Mouse (Mus musculus): ENCODE results near the gene Sumo1. TPM values are rescaled to one million over a fixed set of nuclear protein-coding genes. Genes with fewer than 3 reads are reported as not detected.

Sumo1 gene
- polyA plus RNA-seq, 1 experiment: 278 TPM

DNA sequence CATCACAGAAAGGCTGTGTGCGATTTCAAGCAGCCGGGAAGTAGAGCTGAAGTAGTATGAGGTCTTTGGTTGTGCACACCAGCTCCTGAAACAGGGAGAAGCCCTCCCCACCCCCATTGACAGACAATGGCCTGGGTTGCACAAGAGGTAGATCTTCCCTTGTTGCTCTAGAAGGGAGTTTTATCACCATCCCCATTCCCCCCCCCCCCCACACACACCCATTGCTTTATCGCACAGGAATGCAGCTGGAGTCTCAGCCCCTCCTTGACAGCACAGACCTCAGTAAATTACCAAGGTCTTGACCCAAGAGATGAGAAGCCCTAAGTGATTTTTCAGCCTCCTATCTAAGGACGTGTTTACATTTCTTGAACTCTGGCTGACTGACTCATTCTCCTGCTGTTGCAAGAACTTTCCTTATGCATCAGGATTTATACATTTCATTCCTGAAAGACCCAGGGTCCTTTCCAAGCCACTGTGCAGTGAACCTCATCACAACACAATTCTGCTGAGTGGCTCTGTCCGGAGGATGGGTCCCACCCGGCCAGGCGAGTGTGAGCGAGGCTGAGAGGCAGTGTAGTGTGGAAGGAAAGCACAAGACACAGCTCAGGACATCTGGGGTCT lies 90.4 kb downstream of the Sumo1 start:
- Histone ChIP-seq H3K4me1 (no peaks in the 10 kb centered on the region), H3K36me3 (replicated peaks; ENCODE audit: low read length) (no peaks in the 10 kb centered on the region), H3K27me3 (replicated peaks) (peaks cover 25% of the 10 kb centered on the region), H3K4me3 (replicated peaks) (no peak overlapping the region), H3K9me3 (no peaks in the 10 kb centered on the region)
- TF ChIP-seq FLI1 (IDR thresholded peaks at IDR 0.05; ENCODE audit: low read length): no peak
- no peak for TF ChIP-seq GATA1 (IDR thresholded peaks at IDR 0.05; ENCODE audit: borderline replicate concordance, low read length)

DNA sequence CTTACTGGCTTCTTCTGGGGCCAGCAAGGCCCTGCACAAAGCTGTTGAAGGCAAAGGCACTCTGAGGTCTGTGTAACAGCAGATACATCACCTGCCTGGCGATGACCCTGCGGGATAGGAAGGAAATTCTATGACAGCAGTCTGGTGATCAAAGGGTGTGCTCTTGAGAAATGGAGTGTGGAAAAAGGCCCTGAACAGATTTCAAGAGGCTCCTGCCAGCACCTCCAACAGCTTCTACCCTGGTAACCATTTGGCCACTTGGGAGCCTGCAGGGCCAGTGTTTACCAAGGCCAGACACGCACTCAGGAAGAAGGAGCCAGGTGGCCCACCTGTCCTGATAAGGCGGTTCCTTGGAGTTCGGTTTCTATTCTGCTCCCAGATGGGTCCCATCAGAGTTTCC lies 91.3 kb downstream of the Sumo1 start:
- H3K27me3 ChIP-seq (replicated peaks): peaks cover 26% of the 10 kb centered on the region
- no peaks in the 10 kb centered on the region for H3K36me3 ChIP-seq (replicated peaks; ENCODE audit: low read length)
- no peak overlapping the region for H3K4me3 ChIP-seq (replicated peaks)
- no peak for TF ChIP-seq GATA1 (IDR thresholded peaks at IDR 0.05; ENCODE audit: borderline replicate concordance, low read length)
- TF ChIP-seq FLI1 (IDR thresholded peaks at IDR 0.05; ENCODE audit: low read length): no peak
- H3K4me1 ChIP-seq: no peaks in the 10 kb centered on the region
- no peaks in the 10 kb centered on the region for H3K9me3 ChIP-seq

DNA sequence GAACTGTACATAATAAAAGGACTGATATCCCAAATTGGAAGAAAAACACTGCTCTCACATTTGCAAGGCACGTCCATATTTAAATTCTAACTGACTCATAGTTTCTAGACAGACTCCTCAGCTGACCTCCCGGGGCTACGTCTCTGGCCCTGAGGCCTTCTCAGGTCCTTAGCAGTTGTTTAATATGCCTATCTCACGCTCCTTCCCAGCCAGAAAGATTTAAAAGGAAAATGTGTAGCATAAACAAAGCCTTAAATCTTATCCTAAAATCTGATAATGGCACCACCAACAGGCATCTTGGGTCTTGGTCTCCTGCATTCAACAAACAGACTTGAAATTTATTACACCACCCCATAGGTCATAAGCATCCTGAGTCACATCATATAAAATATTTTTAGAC lies 91.9 kb downstream of the Sumo1 start:
- TF ChIP-seq FLI1 (IDR thresholded peaks at IDR 0.05; ENCODE audit: low read length): no peak
- no peak for TF ChIP-seq GATA1 (IDR thresholded peaks at IDR 0.05; ENCODE audit: borderline replicate concordance, low read length)
- H3K27me3 ChIP-seq (replicated peaks): peaks cover 27% of the 10 kb centered on the region
- no peaks in the 10 kb centered on the region for H3K36me3 ChIP-seq (replicated peaks; ENCODE audit: low read length)
- H3K4me1 ChIP-seq: no peaks in the 10 kb centered on the region
- no peaks in the 10 kb centered on the region for H3K9me3 ChIP-seq
- H3K4me3 ChIP-seq (replicated peaks): no peak overlapping the region

DNA sequence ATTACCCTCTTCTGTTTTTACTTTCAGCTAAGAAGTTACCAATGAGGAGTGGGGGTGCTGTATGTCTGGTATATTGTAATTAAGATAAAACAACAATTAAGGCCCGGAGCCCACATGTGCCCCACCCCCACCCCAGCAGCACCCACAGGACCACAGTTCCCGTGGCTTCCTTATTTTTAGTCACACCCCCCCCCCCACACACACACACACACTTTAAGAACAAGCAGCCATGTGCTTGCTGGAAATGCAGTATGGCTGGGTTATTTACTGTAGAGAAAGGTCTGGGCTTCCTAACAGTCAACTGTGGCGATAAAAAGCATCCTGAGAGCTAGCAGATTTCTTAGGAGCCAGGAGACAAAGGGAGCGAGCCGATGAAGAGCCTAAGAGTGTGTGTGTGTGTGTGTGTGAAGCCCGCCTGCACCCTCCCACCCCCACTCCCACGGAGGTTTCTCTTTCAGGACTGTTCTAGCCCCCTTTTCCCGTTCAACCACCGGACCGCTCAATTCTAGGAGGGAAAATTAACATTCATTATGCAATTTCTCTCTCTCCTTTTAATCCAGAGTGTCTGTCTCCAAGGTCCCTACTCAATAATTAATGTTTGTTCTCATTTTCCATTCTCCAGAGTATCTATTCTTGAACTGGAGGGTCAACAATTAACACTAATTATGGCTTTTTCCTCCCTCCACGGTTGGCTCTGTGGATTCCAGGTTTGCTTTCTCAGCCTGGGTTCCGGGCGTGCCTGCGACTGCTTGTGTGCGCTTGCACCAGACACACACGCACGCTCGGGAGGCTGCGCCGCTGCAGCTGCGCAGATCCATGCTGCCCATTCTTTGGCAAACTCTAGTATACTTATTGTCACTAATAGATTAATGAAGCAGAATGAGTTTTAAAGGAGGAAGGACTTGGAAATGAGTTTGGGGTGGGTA lies 96.1 kb downstream of the Sumo1 start:
- no peaks in the 10 kb centered on the region for H3K9me3 ChIP-seq
- H3K4me1 ChIP-seq: no peaks in the 10 kb centered on the region

DNA sequence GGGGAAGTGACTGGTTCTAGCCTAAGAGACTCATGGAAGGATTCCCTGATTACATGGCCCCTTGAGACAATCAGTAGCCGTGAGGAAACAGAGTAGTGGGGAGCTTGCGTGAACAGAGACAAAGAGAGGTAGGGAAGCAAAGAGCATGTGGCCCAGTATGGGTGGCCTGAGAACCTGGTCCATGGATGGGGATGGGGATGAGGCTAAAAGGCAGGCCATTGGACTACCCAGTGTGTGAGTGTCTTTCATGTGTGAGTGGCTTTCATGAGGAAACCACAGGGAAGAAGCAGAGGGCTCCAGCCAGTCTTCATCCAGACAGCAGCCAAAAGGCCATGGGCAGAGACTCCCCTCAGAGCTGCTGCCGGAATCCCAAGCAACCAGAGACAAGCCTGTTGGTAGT lies 96.8 kb downstream of the Sumo1 start:
- H3K36me3 ChIP-seq (replicated peaks; ENCODE audit: low read length): no peaks in the 10 kb centered on the region
- no peaks in the 10 kb centered on the region for H3K9me3 ChIP-seq
- no peak overlapping the region for H3K4me3 ChIP-seq (replicated peaks)
- no peak for TF ChIP-seq GATA1 (IDR thresholded peaks at IDR 0.05; ENCODE audit: borderline replicate concordance, low read length)
- TF ChIP-seq FLI1 (IDR thresholded peaks at IDR 0.05; ENCODE audit: low read length): no peak
- H3K27me3 ChIP-seq (replicated peaks): peaks cover 19% of the 10 kb centered on the region
- no peaks in the 10 kb centered on the region for H3K4me1 ChIP-seq

More for the DNA sequence above, 96.1 kb downstream of the Sumo1 start:
- TF ChIP-seq GATA1 (IDR thresholded peaks at IDR 0.05; ENCODE audit: borderline replicate concordance, low read length): no peak
- no peak for TF ChIP-seq FLI1 (IDR thresholded peaks at IDR 0.05; ENCODE audit: low read length)
- no peak overlapping the region for H3K4me3 ChIP-seq (replicated peaks)
- peaks cover 19% of the 10 kb centered on the region for H3K27me3 ChIP-seq (replicated peaks)
- no peaks in the 10 kb centered on the region for H3K36me3 ChIP-seq (replicated peaks; ENCODE audit: low read length)

DNA sequence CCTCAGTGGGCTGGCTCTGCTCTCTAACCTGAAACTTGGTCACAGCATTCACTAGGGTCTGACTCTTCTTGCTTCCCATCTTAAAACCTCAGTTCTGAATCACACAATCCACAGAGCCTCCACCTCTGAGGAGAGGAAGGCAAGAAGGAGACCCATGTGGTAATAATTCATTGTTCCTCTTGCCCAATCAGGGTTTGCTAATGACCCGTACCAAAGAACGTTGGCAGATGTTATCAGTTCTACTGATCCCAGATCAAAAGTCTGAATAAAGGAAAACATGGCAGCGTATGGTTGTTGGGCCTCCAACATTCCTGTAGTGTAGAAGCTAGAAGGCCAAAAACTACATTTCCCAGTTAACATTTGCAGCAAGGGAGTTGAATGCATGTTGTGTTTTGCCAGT lies 99.1 kb downstream of the Sumo1 start:
- Histone ChIP-seq H3K36me3 (replicated peaks; ENCODE audit: low read length) (no peaks in the 10 kb centered on the region), H3K9me3 (no peaks in the 10 kb centered on the region), H3K4me1 (no peaks in the 10 kb centered on the region), H3K4me3 (replicated peaks) (no peak overlapping the region), H3K27me3 (replicated peaks) (peaks cover 19% of the 10 kb centered on the region)
- TF ChIP-seq GATA1 (IDR thresholded peaks at IDR 0.05; ENCODE audit: borderline replicate concordance, low read length): no peak

DNA sequence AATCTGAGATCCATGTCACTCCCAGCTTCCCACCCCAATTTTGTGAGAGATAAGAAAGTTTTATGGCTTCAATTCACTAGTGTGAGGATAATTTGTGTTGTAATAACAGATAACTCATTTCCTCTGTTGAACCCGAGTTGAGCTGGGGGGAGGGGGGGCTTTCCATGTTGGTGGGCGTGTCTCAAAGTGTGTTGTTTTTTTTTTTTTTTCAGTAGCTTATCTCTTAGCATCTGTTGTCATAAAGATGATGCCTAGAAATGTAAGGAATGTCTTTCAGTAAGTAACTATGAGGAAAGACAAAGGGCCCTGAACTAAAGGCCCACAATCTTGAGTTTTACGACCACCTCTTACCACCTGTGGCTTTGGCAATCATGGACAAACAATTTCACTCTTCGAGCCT lies 99.9 kb downstream of the Sumo1 start:
- TF ChIP-seq FLI1 (IDR thresholded peaks at IDR 0.05; ENCODE audit: low read length) (no peak), GATA1 (IDR thresholded peaks at IDR 0.05; ENCODE audit: borderline replicate concordance, low read length) (no peak)
- no peak overlapping the region for H3K4me3 ChIP-seq (replicated peaks)

DNA sequence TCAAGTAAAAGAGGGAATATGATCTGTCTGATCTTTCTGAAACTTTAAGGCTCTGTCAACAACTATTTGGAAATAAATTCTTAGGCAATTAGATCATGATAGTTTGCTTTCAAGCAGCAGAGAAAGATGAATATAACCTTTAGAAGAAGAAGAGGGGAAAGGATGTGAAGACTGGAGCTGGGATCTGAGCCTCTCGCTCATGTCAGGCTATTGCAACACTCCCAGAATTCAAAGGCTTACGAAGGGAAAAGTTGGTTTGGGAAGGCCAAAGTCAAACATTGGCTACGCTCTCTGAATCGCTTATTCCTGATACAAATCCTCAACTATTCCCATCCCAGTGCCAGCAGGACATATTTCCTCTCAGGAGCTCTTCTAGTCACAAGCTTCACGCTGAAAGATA lies 101.3 kb downstream of the Sumo1 start:
- Histone ChIP-seq H3K27me3 (replicated peaks) (peaks cover 23% of the 10 kb centered on the region), H3K9me3 (no peaks in the 10 kb centered on the region), H3K4me3 (replicated peaks) (no peak overlapping the region), H3K36me3 (replicated peaks; ENCODE audit: low read length) (no peaks in the 10 kb centered on the region), H3K4me1 (no peaks in the 10 kb centered on the region)
- no peak for TF ChIP-seq FLI1 (IDR thresholded peaks at IDR 0.05; ENCODE audit: low read length)
- no peak for TF ChIP-seq GATA1 (IDR thresholded peaks at IDR 0.05; ENCODE audit: borderline replicate concordance, low read length)

More for the DNA sequence above, 99.9 kb downstream of the Sumo1 start:
- no peaks in the 10 kb centered on the region for H3K4me1 ChIP-seq
- peaks cover 21% of the 10 kb centered on the region for H3K27me3 ChIP-seq (replicated peaks)
- H3K9me3 ChIP-seq: no peaks in the 10 kb centered on the region
- no peaks in the 10 kb centered on the region for H3K36me3 ChIP-seq (replicated peaks; ENCODE audit: low read length)

DNA sequence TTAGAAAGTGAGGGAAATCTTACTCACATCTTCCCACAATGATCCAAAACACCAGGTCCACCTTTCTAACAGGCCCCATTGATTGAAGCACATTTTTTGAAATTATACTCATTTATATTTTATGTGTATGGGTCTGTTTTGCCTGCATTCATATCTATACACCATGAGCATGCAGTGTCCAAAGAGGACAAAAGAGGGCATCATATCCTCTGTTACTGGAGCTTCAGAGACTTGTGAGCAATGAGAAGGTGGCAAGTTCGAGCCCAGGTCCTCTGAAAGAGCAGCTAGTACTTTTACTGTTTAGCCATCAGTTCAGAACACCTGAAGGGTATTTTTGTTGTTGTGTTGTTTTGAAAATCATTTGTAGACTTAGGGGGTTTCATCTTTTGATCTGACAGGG lies 102.4 kb downstream of the Sumo1 start:
- peaks cover 1% of the 10 kb centered on the region for H3K9me3 ChIP-seq
- TF ChIP-seq FLI1 (IDR thresholded peaks at IDR 0.05; ENCODE audit: low read length) (no peak), GATA1 (IDR thresholded peaks at IDR 0.05; ENCODE audit: borderline replicate concordance, low read length) (no peak)
- no peaks in the 10 kb centered on the region for H3K36me3 ChIP-seq (replicated peaks; ENCODE audit: low read length)
- H3K4me1 ChIP-seq: no peaks in the 10 kb centered on the region
- H3K4me3 ChIP-seq (replicated peaks): no peak overlapping the region
- peaks cover 19% of the 10 kb centered on the region for H3K27me3 ChIP-seq (replicated peaks)

DNA sequence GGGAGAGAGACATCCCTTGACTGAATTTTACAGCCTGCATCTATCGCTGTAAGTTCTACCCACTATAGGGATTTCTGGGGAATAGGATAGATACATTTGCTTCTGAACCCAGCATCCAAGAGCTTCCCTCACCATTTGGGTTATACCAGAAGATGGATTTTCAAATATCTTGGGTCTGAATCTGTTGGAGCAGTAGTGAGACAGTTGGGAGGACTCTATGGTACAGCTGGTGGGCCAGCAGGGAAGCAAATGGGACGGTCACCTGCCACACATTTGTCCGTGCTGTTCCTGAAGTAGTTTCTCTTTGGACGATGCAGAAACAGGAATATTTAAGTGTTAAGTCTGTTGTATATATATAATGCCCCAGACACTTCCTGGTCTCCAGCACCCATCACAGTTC lies 103.1 kb downstream of the Sumo1 start:
- TF ChIP-seq FLI1 (IDR thresholded peaks at IDR 0.05; ENCODE audit: low read length) (no peak), GATA1 (IDR thresholded peaks at IDR 0.05; ENCODE audit: borderline replicate concordance, low read length) (no peak)
- Histone ChIP-seq H3K9me3 (peaks cover 9% of the 10 kb centered on the region), H3K4me3 (replicated peaks) (no peak overlapping the region)

More for the DNA sequence above, 103.1 kb downstream of the Sumo1 start:
- Histone ChIP-seq H3K36me3 (replicated peaks; ENCODE audit: low read length) (no peaks in the 10 kb centered on the region), H3K27me3 (replicated peaks) (peaks cover 22% of the 10 kb centered on the region), H3K4me1 (no peaks in the 10 kb centered on the region)

Data from megakaryocyte, embryonic 14.5 days (primary cell).